Mouse (Mus musculus): Measurements from ENCODE around the gene Nos3.

DNA sequence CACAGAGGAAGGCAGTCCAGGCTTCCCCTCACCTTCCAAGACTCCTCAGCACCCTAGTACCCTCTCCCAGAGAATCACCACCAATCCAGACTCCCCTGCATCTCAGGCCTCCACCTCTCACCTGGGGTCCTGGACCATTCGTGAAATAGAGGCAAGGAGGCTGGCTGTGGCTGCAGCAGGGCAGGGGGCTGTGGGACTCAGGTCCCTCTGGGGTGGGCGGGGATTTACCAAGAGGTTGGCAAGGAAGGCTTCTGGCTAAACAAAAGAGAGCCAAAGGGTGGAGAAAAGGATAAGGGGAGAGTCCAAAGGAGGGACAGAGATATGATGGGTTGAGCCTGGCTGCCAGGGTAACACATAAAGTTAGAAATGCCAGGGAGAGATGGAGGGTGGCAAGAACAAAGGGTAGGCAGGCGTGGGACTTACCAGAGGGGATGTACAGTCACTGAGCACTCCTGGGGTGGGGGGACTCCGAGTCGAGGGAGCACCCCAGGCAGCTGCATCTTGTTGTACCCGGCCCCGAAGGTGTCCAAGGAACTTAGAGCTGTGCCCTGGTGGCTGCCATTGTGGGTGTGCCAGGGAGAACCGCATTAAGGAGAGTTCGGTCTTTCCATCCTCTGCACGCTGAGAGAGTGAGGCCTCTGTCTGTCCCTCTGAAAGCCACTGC lies 21.4 kb downstream of the Nos3 start:
- TF ChIP-seq CTCF (IDR thresholded peaks at IDR 0.05; ENCODE audit: low read depth, low read length), result no peak
- TF ChIP-seq POLR2A (IDR thresholded peaks at IDR 0.05; ENCODE audit: borderline replicate concordance, low read depth, low read length), result no peak
